Comparison of ENCODE assay signal across 7 mouse cellular contexts in the genomic region with DNA sequence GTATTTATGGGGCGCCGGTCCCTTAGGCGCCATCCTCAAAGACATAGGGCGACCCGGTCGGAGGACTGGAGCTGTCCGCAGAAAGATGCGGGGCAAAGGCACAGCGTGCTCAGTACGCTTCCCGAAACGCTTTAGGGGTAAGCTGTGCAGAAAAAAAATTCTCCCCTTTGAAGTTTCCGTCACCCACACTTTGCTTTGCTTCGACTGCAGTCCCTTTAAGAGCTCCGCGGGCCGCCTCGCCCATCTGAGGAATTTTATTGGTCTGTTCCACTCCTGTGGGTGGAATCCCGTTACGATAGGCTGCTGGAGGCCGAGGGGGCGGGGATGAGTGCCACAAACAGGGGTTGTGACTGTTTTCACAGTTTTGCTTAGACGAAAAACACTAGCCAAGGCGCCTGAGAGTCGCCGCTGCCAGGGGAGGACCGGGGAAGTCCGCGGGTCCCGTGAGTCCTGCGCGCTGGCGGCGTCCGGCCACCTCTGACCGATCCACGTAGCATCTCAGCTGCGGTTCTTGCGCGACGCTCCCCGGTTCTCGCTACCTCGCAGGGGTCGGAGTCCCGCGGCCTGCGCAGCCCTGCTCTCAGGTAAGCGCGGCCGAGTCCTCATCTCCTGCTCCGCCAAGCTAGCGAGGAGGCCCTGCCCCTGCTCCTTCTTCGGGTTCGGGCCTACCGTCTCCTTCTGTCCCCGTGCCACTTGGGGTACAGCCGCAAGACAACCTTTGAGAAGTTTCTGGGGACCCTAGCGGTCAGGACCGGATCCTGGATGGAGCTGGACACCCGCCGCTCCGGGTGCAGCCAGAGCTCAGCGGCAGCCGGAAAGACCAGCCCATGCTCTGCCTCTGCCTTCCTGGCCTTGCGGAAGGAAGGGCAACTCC. TPM values are rescaled to one million over a fixed set of nuclear protein-coding genes. Genes with fewer than 3 reads are reported as not detected.
DNase-seq lines count a peak whose midpoint lies in the region; ATAC-seq lines count a peak whose summit lies in the region.

A gene (plus strand): TSS at position 305 of the 874 bp plus-strand sequence.

- H3K4me3 ChIP-seq in embryonic facial prominence, embryonic 10.5 days = peak within 1 kb of the TSS; percentile 88
- peak within 1 kb of the TSS; percentile 82 for H3K4me3 ChIP-seq in limb, embryonic 10.5 days
- H3K4me3 ChIP-seq in midbrain, embryonic 13.5 days (replicated peaks) = peak within 1 kb of the TSS; percentile 86

- H3K27me3 ChIP-seq in embryonic facial prominence, embryonic 10.5 days (replicated peaks; ENCODE audit: low read depth, poor library complexity, severe bottlenecking) = no peaks in the 10 kb centered on the region
- no peaks in the 10 kb centered on the region for H3K27me3 ChIP-seq in limb, embryonic 10.5 days (ENCODE audit: low read depth, poor library complexity, severe bottlenecking)
- no peaks in the 10 kb centered on the region for H3K27me3 ChIP-seq in midbrain, embryonic 13.5 days

- H3K27ac ChIP-seq in embryonic facial prominence, embryonic 10.5 days (replicated peaks) = peak within 1 kb of the TSS; percentile 92
- H3K27ac ChIP-seq in limb, embryonic 10.5 days = peak within 1 kb of the TSS; percentile 91
- H3K27ac ChIP-seq in midbrain, embryonic 13.5 days = peak within 1 kb of the TSS; percentile 86

- H3K4me2 ChIP-seq in midbrain, embryonic 13.5 days (replicated peaks) = peak within 1 kb of the TSS; percentile 95

- no peaks in the 10 kb centered on the region for H3K9me3 ChIP-seq in embryonic facial prominence, embryonic 10.5 days
- H3K9me3 ChIP-seq in limb, embryonic 10.5 days (replicated peaks) = no peaks in the 10 kb centered on the region
- H3K9me3 ChIP-seq in midbrain, embryonic 13.5 days = no peaks in the 10 kb centered on the region

- H3K36me3 ChIP-seq in embryonic facial prominence, embryonic 10.5 days (replicated peaks) = peaks cover 5% of the 10 kb centered on the region
- peaks cover 6% of the 10 kb centered on the region for H3K36me3 ChIP-seq in limb, embryonic 10.5 days
- H3K36me3 ChIP-seq in midbrain, embryonic 13.5 days = no peaks in the 10 kb centered on the region

- WGBS in embryonic facial prominence, embryonic 10.5 days = under 1% methylated on average over 66 of the region's 66 CpGs
- WGBS in limb, embryonic 10.5 days = under 1% methylated on average over 66 of the region's 66 CpGs
- under 1% methylated on average over 66 of the region's 66 CpGs for WGBS in midbrain, embryonic 13.5 days

- peak within 1 kb of the TSS; percentile 89 for H3K9ac ChIP-seq in midbrain, embryonic 13.5 days (replicated peaks)

- H3K4me1 ChIP-seq in embryonic facial prominence, embryonic 10.5 days = peaks cover 69% of the 10 kb centered on the region
- H3K4me1 ChIP-seq in limb, embryonic 10.5 days = peaks cover 52% of the 10 kb centered on the region
- H3K4me1 ChIP-seq in midbrain, embryonic 13.5 days (replicated peaks) = peaks cover 51% of the 10 kb centered on the region

- peak; percentile 95 for DNase-seq in adrenal gland, postnatal 10 days
- DNase-seq in embryonic facial prominence, embryonic 10.5 days (ENCODE audit: low spot score) = peak; percentile 95
- peak; percentile 98 for DNase-seq in kidney, adult 11 months
- peak; percentile 90 for DNase-seq in limb, embryonic 10.5 days (ENCODE audit: low spot score)
- peak; percentile 87 for DNase-seq in spleen, adult 12 weeks (ENCODE audit: low spot score)

- peak; percentile 64 for ATAC-seq in granulocyte monocyte progenitor cell, adult 5-6 weeks (replicated peaks; ENCODE audit: poor library complexity, severe bottlenecking)
- peak; percentile 92 for ATAC-seq in midbrain, embryonic 13.5 days

RNA-seq across cellular contexts. Expression of the gene that starts here (rescaled TPM):
- 10 to 100 TPM; 61.0 to 74.0 TPM for total RNA-seq in adrenal gland, postnatal 10 days (2021)
- 54.4 and 56.7 TPM in 2 replicates for polyA plus RNA-seq in embryonic facial prominence, embryonic 10.5 days (2016; fragmentation: Nextera tagmentation; extraction: Ambion mirVana)
- total RNA-seq in granulocyte monocyte progenitor cell, adult 5-6 weeks (2014; fragmentation: Nextera tagmentation) = 25.1 and 62.6 TPM in 2 replicates
- total RNA-seq in granulocyte monocyte progenitor cell, adult 5-6 weeks (2017) = 28.7 and 30.9 TPM in 2 replicates
- polyA plus RNA-seq in limb, embryonic 10.5 days (2016; fragmentation: Nextera tagmentation; extraction: Ambion mirVana) = 48.7 and 60.3 TPM in 2 replicates
- 66.9 and 70.2 TPM in 2 replicates for polyA plus RNA-seq in midbrain, embryonic 13.5 days (2015; fragmentation: Nextera tagmentation; extraction: Ambion mirVana)

Comparison
In these comparisons a context has a peak if more than half of its experiments do, and no peak if none do; other contexts are left out.
1. Peak in every context shown above with its lines: DNase-seq, ATAC-seq, H3K4me3 ChIP-seq and H3K27ac ChIP-seq.